Mouse (Mus musculus) heart, postnatal 0 days (tissue): ENCODE results near the gene Borcs7. TPM values are rescaled to one million over a fixed set of nuclear protein-coding genes. Genes with fewer than 3 reads are reported as not detected.

Source experiments
- ATAC-seq: fragments of 200-750 bp; cut with Nextera tagmentation; 2 replicates; pipeline ENCODE4 v1.8.0; 2017; ENCODE audit warnings: low read depth, moderate number of reproducible peaks, moderate library complexity; ENCODE audit not compliant: insufficient read depth
- DNase-seq: peaks from one replicate; pipeline ENCODE4 v3.0.0-alpha.2; 2016; ENCODE audit warnings: low spot score
- H3K27ac ChIP-seq: fragments of 300-500 bp; sonication (generic); 2 replicates; pipeline ENCODE4 v1.5.1; 2014; ENCODE audit warnings: low read depth, mild to moderate bottlenecking
- H3K27me3 ChIP-seq: fragments of 300-500 bp; sonication (generic); 2 replicates; pipeline ENCODE4 v1.6.1; 2014; ENCODE audit warnings: low read length, mixed read lengths; ENCODE audit not compliant: control insufficient read depth, insufficient read depth
- H3K36me3 ChIP-seq: fragments of 300-500 bp; sonication (generic); replicated peaks from 2 replicates; pipeline ENCODE4 v1.6.1; 2014; ENCODE audit warnings: low read length, mixed read lengths; ENCODE audit not compliant: control insufficient read depth, insufficient read depth
- H3K4me1 ChIP-seq: fragments of 300-500 bp; sonication (generic); 2 replicates; pipeline ENCODE4 v1.6.1; 2014; ENCODE audit warnings: antibody characterized with exemption; ENCODE audit not compliant: control insufficient read depth, insufficient read depth
- H3K4me2 ChIP-seq: fragments of 300-500 bp; sonication (generic); 2 replicates; pipeline ENCODE4 v1.6.1; 2014; ENCODE audit warnings: low read depth, mild to moderate bottlenecking, low read length, moderate library complexity
- H3K4me3 ChIP-seq: fragments of 300-500 bp; sonication (generic); 2 replicates; pipeline ENCODE4 v1.5.1; 2014; ENCODE audit warnings: low read depth, low read length
- H3K9ac ChIP-seq: fragments of 300-500 bp; sonication (generic); replicated peaks from 2 replicates; pipeline ENCODE4 v1.6.1; 2014; ENCODE audit warnings: low read depth, low read length, mixed read lengths
- H3K9me3 ChIP-seq: fragments of 300-500 bp; sonication (generic); replicated peaks from 2 replicates; pipeline ENCODE4 v1.6.1; 2016; ENCODE audit warnings: low read length; ENCODE audit not compliant: control insufficient read depth
- CTCF ChIP-seq: IDR thresholded peaks from 2 replicates; pipeline ENCODE4 v1.5.1; 2016; ENCODE audit warnings: antibody characterized with exemption, control low read depth, low read depth
- EP300 ChIP-seq: IDR thresholded peaks from 2 replicates; pipeline ENCODE4 v1.6.1; 2016; ENCODE audit warnings: antibody characterized with exemption, low read depth
- WGBS: fragments of 180-500 bp; shearing (Covaris S2); extraction: QIAGEN DNeasy Blood & Tissue Kit; methylation state at CpG from one replicate; pipeline ENCODE4 v1.1.7; 2014; 5-methylcytosine and 5-hydroxymethylcytosine counted together
- polyA plus RNA-seq: library from polyadenylated mRNA; unstranded; fragments of >200 nt; fragmentation: Nextera tagmentation; extraction: Ambion mirVana; gene quantifications from 2 replicates; pipeline ENCODE4 v1.2.1, GENCODE M21; 2015
- total RNA-seq: library from RNA; depleted of rRNA; stranded (reverse); fragments of >200 nt; gene quantifications from 2 replicates; pipeline ENCODE4 v1.2.3, GENCODE M21; 2014; ENCODE audit warnings: low replicate concordance

The Borcs7 gene
- total and polyA plus RNA-seq, 2 experiments from 2014 or later: 9.0 to 22.2 TPM

- no peak overlapping the region for H3K27ac ChIP-seq
- H3K36me3 ChIP-seq: peaks cover 14% of the 10 kb centered on the region; the same call in 1 of the 2 replicates
- H3K4me2 ChIP-seq: no peak overlapping the region
- no peak overlapping the region for H3K4me3 ChIP-seq
- H3K9me3 ChIP-seq: no peaks in the 10 kb centered on the region
- H3K4me1 ChIP-seq: no peaks in the 10 kb centered on the region
- DNase-seq (no peak), ATAC-seq (no peak)
- TF ChIP-seq CTCF (no peak), EP300 (no peak)
- no peak overlapping the region for H3K9ac ChIP-seq
- 92% methylated on average over 7 of the region's 7 CpGs for WGBS
- H3K27me3 ChIP-seq: no peaks in the 10 kb centered on the region
These were observed 7.2 kb downstream of the Borcs7 start for GRCm38 (mm10) chr19:46696943-46697342.

DNA sequence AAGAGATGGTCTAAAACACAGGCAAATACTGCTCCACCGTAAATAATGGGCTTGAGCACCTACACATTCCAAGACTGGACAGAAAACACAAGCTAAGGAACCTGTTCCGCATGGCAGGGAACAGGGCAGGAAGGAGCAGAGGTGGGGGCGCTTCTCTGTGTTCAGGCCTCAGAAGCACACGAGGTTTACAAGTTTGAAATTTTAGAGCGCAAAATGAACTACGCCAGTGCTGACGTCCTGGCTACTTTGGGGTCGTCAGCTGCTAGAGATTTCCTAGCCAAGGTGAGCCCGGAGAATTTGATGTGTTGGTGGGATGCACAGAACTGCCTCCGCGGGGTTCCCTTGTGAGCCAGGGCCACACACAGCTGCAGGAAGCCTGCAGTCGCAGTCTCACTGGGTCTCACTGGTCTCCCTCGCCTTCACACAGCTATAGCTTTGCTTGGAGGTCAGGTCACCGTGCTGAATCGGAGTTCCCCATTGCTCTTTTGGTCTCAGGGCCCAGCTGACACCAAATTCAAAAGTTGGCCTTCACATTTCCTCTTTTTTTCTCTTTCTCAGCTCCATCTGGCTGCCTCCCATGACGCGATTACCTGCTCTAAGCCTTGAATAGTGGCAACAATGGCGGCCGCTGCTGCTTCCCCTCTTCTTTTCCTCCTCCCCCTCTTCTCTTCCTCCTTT is 8.3 kb downstream of the Borcs7 start:
- no peak overlapping the region for H3K27ac ChIP-seq
- H3K9me3 ChIP-seq: no peaks in the 10 kb centered on the region
- H3K9ac ChIP-seq: no peak overlapping the region
- H3K4me2 ChIP-seq: no peak overlapping the region
- no peaks in the 10 kb centered on the region for H3K27me3 ChIP-seq
- H3K4me3 ChIP-seq: no peak overlapping the region
- TF ChIP-seq EP300: no peak
- TF ChIP-seq CTCF: no peak
- peaks cover 17% of the 10 kb centered on the region; the same call in 1 of the 2 replicates for H3K36me3 ChIP-seq
- H3K4me1 ChIP-seq: no peaks in the 10 kb centered on the region
- ATAC-seq (no peak), DNase-seq (no peak)
- WGBS: 59% methylated on average over 19 of the region's 19 CpGs

DNA sequence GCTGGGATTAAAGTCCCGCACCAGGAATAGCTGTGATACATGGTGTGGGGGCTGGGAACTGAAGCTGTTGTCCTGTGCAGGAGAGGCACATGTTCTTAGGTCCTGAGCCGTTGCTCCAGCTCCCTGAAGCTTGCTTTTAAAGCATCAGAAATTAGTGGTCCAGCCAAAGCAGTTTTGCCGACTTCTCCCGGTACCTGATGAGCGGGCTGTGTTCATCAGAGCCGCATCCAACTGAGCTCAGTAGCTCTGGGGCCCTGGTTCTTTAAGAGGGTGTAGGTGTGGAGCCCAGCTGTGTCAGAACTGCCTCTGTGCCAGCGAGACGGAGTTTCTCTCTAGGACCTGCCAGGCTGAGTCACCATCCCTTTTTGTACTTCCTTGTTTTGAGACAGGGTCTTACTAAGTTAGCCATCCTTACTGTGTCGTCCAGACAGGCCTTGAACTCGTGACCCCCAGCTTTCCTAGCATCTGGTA is 9.3 kb downstream of the Borcs7 start:
- H3K27ac ChIP-seq: no peak overlapping the region
- TF ChIP-seq CTCF (no peak), EP300 (no peak)
- WGBS: 69% methylated on average over 10 of the region's 10 CpGs
- H3K36me3 ChIP-seq: peaks cover 17% of the 10 kb centered on the region; the same call in 1 of the 2 replicates
- H3K27me3 ChIP-seq: no peaks in the 10 kb centered on the region
- DNase-seq (no peak), ATAC-seq (no peak)
- H3K9ac ChIP-seq: no peak overlapping the region
- H3K4me2 ChIP-seq: no peak overlapping the region
- H3K4me3 ChIP-seq: no peak overlapping the region
- no peaks in the 10 kb centered on the region for H3K9me3 ChIP-seq
- H3K4me1 ChIP-seq: no peaks in the 10 kb centered on the region

- TF ChIP-seq EP300 (no peak), CTCF (no peak)
- Histone ChIP-seq H3K36me3 (peaks cover 17% of the 10 kb centered on the region; the same call in 1 of the 2 replicates), H3K9ac (no peak overlapping the region), H3K27me3 (no peaks in the 10 kb centered on the region), H3K27ac (no peak overlapping the region), H3K4me1 (0 out of 2 replicates have a peak, but pooled peaks cover 2% of the 10 kb centered on the region), H3K9me3 (no peaks in the 10 kb centered on the region), H3K4me2 (no peak overlapping the region), H3K4me3 (no peak overlapping the region)
- 87% methylated on average over 9 of the region's 9 CpGs for WGBS
- no peak for DNase-seq
- ATAC-seq: no peak
These were observed 11.4 kb downstream of the Borcs7 start for GRCm38 (mm10) chr19:46701156-46701555.

GRCm38 (mm10) chr19:46705779-46706495 is 16.2 kb downstream of the Borcs7 start:
- Histone ChIP-seq H3K4me3 (no peak overlapping the region), H3K4me1 (peaks cover 18% of the 10 kb centered on the region), H3K36me3 (peaks cover 20% of the 10 kb centered on the region), H3K9me3 (no peaks in the 10 kb centered on the region), H3K4me2 (no peak overlapping the region), H3K9ac (no peak overlapping the region), H3K27ac (no peak overlapping the region), H3K27me3 (no peaks in the 10 kb centered on the region)
- no peak for DNase-seq
- TF ChIP-seq EP300 (no peak), CTCF (no peak)
- ATAC-seq: no peak
- 33% methylated on average over 7 of the region's 7 CpGs for WGBS
